Mouse (Mus musculus) lung, embryonic 15.5 days (tissue): ENCODE data around the gene Fars2. TPM values are rescaled to one million over a fixed set of nuclear protein-coding genes. Genes with fewer than 3 reads are reported as not detected.

Experiments
- ATAC-seq: fragments of 200-750 bp; cut with Nextera tagmentation; 2 replicates; pipeline ENCODE4 v1.8.0; 2017; ENCODE audit warnings: moderate number of reproducible peaks, borderline replicate concordance; ENCODE audit not compliant: low FRiP score, low TSS enrichment; ENCODE audit errors: extremely low read depth
- H3K27ac ChIP-seq: fragments of 300-500 bp; sonication (generic); 2 replicates; pipeline ENCODE4 v1.5.1; 2015; ENCODE audit warnings: moderate library complexity, mild to moderate bottlenecking, inconsistent platforms
- H3K27me3 ChIP-seq: fragments of 300-500 bp; sonication (generic); 2 replicates; pipeline ENCODE4 v1.6.1; 2015; ENCODE audit warnings: inconsistent platforms
- H3K36me3 ChIP-seq: fragments of 300-500 bp; sonication (generic); 2 replicates; pipeline ENCODE4 v1.6.1; 2015; ENCODE audit warnings: inconsistent platforms
- H3K4me1 ChIP-seq: fragments of 300-500 bp; sonication (generic); 2 replicates; pipeline ENCODE4 v1.6.1; 2015; ENCODE audit warnings: inconsistent platforms
- H3K4me2 ChIP-seq: fragments of 300-500 bp; sonication (generic); 2 replicates; pipeline ENCODE4 v1.6.1; 2015; ENCODE audit warnings: inconsistent platforms, mild to moderate bottlenecking, moderate library complexity
- H3K4me3 ChIP-seq: fragments of 300-500 bp; sonication (generic); 2 replicates; pipeline ENCODE4 v1.5.1; 2015; ENCODE audit warnings: mild to moderate bottlenecking, inconsistent platforms
- H3K9ac ChIP-seq: fragments of 300-500 bp; sonication (generic); 2 replicates; pipeline ENCODE4 v1.6.1; 2015; ENCODE audit warnings: inconsistent platforms
- H3K9me3 ChIP-seq: fragments of 300-500 bp; sonication (generic); 2 replicates; pipeline ENCODE4 v1.6.1; 2016; ENCODE audit warnings: inconsistent platforms
- WGBS: fragments of 180-500 bp; shearing (Covaris S2); methylation state at CpG from one replicate; pipeline ENCODE4 v1.1.7; 2015; 5-methylcytosine and 5-hydroxymethylcytosine counted together
- polyA plus RNA-seq: library from polyadenylated mRNA; unstranded; fragments of >200 nt; fragmentation: Nextera tagmentation; extraction: Ambion mirVana; gene quantifications from 2 replicates; pipeline ENCODE4 v1.2.1, GENCODE M21; 2015

Gene Fars2
- polyA plus RNA-seq, 1 experiment from 2014 or later: 37.3 TPM

DNA sequence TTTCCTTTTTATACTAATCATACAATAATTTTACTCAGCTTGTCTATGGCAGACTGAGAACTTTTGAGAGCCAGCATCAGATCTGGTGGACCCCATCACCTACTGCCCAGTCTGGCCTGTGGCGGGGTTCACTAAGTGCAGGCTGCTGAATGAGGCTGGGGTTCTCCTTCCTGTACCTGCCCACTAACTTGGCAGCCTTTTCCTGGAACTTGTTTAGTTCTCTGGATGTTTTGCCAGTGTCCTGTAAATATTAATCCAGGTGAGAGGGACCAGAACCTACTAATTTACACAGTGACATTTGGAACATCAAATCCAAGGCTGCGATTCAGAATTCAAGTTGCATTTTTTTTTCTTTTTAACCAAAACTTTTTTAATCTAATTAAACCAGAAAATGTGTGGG, 367.2 kb downstream of the Fars2 start:
- Histone ChIP-seq H3K9me3 (no peaks in the 10 kb centered on the region), H3K4me2 (no peak overlapping the region), H3K36me3 (no peaks in the 10 kb centered on the region), H3K9ac (no peak overlapping the region), H3K27ac (no peak overlapping the region), H3K4me1 (no peaks in the 10 kb centered on the region), H3K4me3 (no peak overlapping the region), H3K27me3 (no peaks in the 10 kb centered on the region)
- no peak for ATAC-seq
- WGBS: 95% methylated on average over 2 of the region's 2 CpGs

DNA sequence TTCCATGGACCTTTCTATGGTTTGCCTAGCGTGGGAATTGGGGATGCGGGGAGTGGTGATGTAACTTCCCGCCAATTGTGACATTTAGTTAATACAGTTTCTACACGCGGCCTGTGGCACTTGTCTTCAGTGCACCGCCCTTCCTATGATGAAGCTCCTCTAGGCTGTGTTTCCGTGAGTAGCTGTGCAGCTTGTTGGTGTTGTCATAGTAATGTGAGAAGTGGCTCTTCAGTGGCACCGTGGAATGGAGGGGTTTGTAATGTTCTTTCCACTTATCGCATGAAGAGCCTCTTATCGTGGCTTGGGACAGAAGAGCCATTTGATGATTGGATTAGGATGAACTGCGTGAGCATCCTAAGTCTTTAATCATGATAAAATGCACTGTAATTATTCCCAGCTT, 369.5 kb downstream of the Fars2 start:
- Histone ChIP-seq H3K4me1 (no peaks in the 10 kb centered on the region), H3K9ac (no peak overlapping the region), H3K9me3 (no peaks in the 10 kb centered on the region), H3K27ac (no peak overlapping the region), H3K36me3 (no peaks in the 10 kb centered on the region), H3K27me3 (no peaks in the 10 kb centered on the region), H3K4me2 (no peak overlapping the region), H3K4me3 (no peak overlapping the region)
- 76% methylated on average over 11 of the region's 11 CpGs for WGBS
- no peak for ATAC-seq

DNA sequence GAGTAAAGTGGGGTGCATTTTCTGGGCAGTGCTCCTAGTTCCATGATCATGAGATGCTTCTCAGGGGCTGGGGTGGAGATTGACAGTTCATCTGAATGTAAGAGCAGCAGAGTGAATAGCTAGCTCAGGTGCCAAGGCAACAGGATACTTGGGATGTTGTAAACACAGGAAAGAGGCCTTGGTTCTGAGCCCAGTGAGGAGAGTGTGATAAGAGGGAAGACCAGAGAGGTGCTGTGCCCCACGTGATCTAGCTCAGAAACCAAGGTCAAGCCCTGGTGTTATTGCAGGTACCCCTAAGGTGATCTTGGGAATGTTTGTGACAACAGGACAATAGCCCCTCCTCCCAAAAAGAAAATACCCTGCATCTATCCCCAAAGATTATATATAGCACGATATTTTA, 372.2 kb downstream of the Fars2 start:
- Histone ChIP-seq H3K4me3 (no peak overlapping the region), H3K4me2 (no peak overlapping the region), H3K9ac (no peak overlapping the region), H3K27ac (no peak overlapping the region), H3K9me3 (no peaks in the 10 kb centered on the region), H3K27me3 (no peaks in the 10 kb centered on the region), H3K4me1 (no peaks in the 10 kb centered on the region), H3K36me3 (no peaks in the 10 kb centered on the region)
- 48% methylated on average over 2 of the region's 2 CpGs for WGBS
- no peak for ATAC-seq

- H3K9ac ChIP-seq: no peak overlapping the region
- no peaks in the 10 kb centered on the region for H3K36me3 ChIP-seq
- H3K27me3 ChIP-seq: no peaks in the 10 kb centered on the region
- H3K27ac ChIP-seq: no peak overlapping the region
- 54% methylated on average over 7 of the region's 7 CpGs for WGBS
- no peak overlapping the region for H3K4me2 ChIP-seq
- no peak overlapping the region for H3K4me3 ChIP-seq
- ATAC-seq: no peak
- H3K9me3 ChIP-seq: no peaks in the 10 kb centered on the region
- no peaks in the 10 kb centered on the region for H3K4me1 ChIP-seq
These were observed 373.4 kb downstream of the Fars2 start for GRCm38 (mm10) chr13:36490612-36491011.

DNA sequence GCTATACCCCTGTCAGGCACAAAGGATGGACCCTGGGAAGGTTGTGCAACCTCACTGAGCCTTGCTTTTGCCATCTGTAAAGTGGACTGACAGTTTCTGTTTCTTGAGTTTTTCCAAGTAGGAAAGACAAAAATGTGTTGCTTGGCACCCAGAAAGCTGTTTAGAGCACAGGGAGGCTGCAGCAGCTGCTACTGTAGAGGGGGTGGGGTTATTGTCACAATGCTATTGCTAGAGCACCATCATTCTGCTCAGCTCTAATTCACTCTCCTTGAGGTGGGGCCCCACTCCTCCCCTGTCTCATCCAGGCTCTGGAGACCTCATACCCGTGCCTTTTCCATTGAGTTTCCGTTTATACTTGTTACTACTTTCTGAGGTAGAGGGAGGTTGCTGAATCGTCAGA, 375.2 kb downstream of the Fars2 start:
- H3K27me3 ChIP-seq: no peaks in the 10 kb centered on the region
- no peak overlapping the region for H3K4me3 ChIP-seq
- H3K27ac ChIP-seq: no peak overlapping the region
- no peak overlapping the region for H3K4me2 ChIP-seq
- no peaks in the 10 kb centered on the region for H3K36me3 ChIP-seq
- H3K9me3 ChIP-seq: no peaks in the 10 kb centered on the region
- 64% methylated on average over 3 of the region's 3 CpGs for WGBS
- no peaks in the 10 kb centered on the region for H3K4me1 ChIP-seq
- H3K9ac ChIP-seq: no peak overlapping the region
- no peak for ATAC-seq

DNA sequence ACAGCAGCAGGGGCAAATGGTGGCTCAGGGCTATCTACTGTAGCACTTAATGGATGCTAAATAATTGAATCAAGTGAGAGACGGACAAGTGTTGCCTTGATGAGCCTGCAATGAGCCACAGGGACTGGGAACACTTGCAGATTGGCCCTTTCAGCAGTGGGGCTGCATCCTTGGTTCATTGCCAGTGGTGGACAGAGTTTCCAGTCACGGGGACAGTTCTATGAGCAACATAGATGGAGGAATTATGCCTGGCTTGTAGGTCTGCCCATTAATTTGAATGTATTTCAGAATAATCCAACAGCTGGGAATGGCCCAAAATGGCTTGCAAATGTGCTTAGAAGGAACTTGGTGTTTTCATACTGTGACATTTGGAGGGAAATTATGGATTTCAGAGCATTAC, 376.1 kb downstream of the Fars2 start:
- no peak for ATAC-seq
- no peaks in the 10 kb centered on the region for H3K4me1 ChIP-seq

DNA sequence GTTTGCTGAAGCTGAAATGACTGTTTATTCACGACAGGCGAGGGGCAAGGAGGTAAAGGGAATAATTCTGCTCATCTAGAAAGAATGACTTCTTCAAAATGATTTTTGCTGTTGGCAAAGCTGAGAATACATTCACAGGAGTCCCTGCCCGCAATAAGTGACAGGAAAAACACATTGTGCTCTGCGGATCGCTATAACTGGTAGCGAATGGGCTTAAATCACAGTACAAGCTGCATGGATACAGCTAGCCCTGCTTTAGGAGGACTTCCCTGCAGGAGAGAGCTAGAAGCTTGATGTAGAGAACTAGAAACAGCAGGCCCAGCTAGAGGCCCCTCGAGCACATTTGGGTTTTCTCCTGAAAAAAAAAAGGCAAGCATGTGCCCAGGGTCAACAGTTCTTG, 376.6 kb downstream of the Fars2 start:
- WGBS: 77% methylated on average over 7 of the region's 7 CpGs
- no peaks in the 10 kb centered on the region for H3K27me3 ChIP-seq
- ATAC-seq: no peak
- no peak overlapping the region for H3K9ac ChIP-seq
- no peaks in the 10 kb centered on the region for H3K36me3 ChIP-seq
- 0 out of 2 replicates have a peak, but pooled peaks cover 3% of the 10 kb centered on the region for H3K9me3 ChIP-seq
- H3K4me1 ChIP-seq: no peaks in the 10 kb centered on the region
- no peak overlapping the region for H3K4me2 ChIP-seq
- no peak overlapping the region for H3K27ac ChIP-seq
- no peak overlapping the region for H3K4me3 ChIP-seq

More for the DNA sequence above, 376.1 kb downstream of the Fars2 start:
- no peaks in the 10 kb centered on the region for H3K27me3 ChIP-seq
- no peak overlapping the region for H3K4me2 ChIP-seq
- WGBS: 60% methylated on average over 2 of the region's 2 CpGs
- no peaks in the 10 kb centered on the region for H3K36me3 ChIP-seq
- no peak overlapping the region for H3K4me3 ChIP-seq
- 0 out of 2 replicates have a peak, but pooled peaks cover 3% of the 10 kb centered on the region for H3K9me3 ChIP-seq
- H3K27ac ChIP-seq: no peak overlapping the region
- no peak overlapping the region for H3K9ac ChIP-seq

DNA sequence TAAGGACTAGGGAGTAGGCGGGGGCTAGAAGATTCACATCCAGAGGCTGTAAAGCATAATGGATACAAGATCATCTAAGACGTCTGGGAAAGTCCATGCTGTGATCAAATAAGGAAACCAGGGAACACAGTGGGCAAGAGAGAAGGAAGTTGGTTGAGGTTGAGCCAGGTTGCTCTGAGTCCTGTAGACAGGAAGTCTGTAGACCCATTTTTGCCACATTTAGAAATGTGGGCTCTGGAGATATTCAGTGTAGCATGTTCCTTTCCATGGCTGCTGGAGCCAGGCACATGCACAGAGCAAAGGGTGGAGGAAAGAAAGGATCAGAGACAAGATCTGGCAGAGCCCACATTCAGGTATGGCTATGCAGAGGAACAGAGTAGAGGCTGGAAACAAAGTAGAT, 378.8 kb downstream of the Fars2 start:
- Histone ChIP-seq H3K9me3 (0 out of 2 replicates have a peak, but pooled peaks cover 3% of the 10 kb centered on the region), H3K4me2 (no peak overlapping the region), H3K27ac (no peak overlapping the region), H3K9ac (no peak overlapping the region), H3K4me1 (0 out of 2 replicates have a peak, but pooled peaks cover 5% of the 10 kb centered on the region), H3K4me3 (no peak overlapping the region), H3K36me3 (no peaks in the 10 kb centered on the region), H3K27me3 (no peaks in the 10 kb centered on the region)
- 86% methylated on average over 2 of the region's 2 CpGs for WGBS
- no peak for ATAC-seq

GRCm38 (mm10) chr13:36497346-36497745, 380.1 kb downstream of the Fars2 start:
- Histone ChIP-seq H3K4me2 (no peak overlapping the region), H3K36me3 (no peaks in the 10 kb centered on the region), H3K4me3 (no peak overlapping the region), H3K9me3 (0 out of 2 replicates have a peak, but pooled peaks cover 3% of the 10 kb centered on the region), H3K9ac (no peak overlapping the region), H3K27ac (peak overlapping the region; percentile 30; the same call in 1 of the 2 replicates), H3K4me1 (0 out of 2 replicates have a peak, but pooled peaks cover 5% of the 10 kb centered on the region), H3K27me3 (no peaks in the 10 kb centered on the region)
- 50% methylated on average over 4 of the region's 4 CpGs for WGBS
- peak; percentile 77; the same call in 1 of the 2 replicates for ATAC-seq

DNA sequence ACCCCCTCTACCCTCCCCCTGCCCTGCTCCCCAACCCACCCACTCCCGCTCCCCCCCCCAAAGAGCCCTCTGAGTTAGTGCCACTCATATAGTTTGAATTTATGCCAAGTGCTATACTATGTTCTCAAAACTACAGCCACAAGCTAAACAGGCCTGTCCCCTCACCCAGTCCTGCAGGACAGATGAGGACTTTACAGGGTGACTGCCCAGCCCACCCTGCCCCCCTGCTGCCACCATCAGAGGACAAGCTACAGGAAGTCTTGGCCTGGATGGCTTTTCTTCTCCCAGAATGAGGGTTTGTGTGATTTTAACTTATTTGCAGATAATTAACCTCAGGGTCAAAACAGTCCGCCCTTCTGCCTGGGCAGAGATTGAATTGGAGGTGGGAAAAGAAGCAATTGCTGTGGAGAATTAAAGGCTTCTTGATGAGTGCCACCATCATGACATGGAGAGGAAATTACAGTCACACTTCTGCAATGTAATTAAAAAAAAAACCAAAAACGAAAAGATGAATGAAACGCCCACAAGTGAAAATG, 383.2 kb downstream of the Fars2 start:
- Histone ChIP-seq H3K27ac (no peak overlapping the region), H3K36me3 (no peaks in the 10 kb centered on the region), H3K27me3 (no peaks in the 10 kb centered on the region), H3K4me2 (no peak overlapping the region), H3K4me3 (no peak overlapping the region), H3K9me3 (0 out of 2 replicates have a peak, but pooled peaks cover 3% of the 10 kb centered on the region), H3K9ac (no peak overlapping the region), H3K4me1 (0 out of 2 replicates have a peak, but pooled peaks cover 5% of the 10 kb centered on the region)
- ATAC-seq: no peak
- WGBS: 51% methylated on average over 4 of the region's 4 CpGs

DNA sequence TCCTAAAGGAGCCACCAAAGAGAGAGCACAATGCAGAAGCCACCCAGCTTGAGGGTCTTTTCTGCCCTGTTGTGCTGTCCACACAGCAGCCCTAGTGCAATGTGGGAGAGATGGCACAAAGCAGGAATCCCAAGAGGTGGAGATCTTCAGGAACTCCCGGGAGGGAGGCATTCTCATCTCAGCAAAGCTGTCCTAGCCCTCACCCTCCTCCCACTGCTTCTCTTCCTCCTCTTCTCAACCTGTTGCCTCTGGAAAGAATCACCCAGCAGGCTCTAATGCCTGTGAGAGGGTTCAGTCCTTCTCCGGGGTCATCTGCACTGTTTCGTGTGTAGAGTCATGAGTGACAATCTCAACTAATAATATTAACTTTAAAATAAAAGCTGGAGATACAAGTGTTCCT, 386.3 kb downstream of the Fars2 start:
- no peak for ATAC-seq
- Histone ChIP-seq H3K36me3 (no peaks in the 10 kb centered on the region), H3K27me3 (no peaks in the 10 kb centered on the region), H3K4me3 (no peak overlapping the region), H3K27ac (no peak overlapping the region), H3K4me1 (0 out of 2 replicates have a peak, but pooled peaks cover 5% of the 10 kb centered on the region), H3K9ac (no peak overlapping the region), H3K9me3 (no peaks in the 10 kb centered on the region), H3K4me2 (no peak overlapping the region)
- 74% methylated on average over 3 of the region's 3 CpGs for WGBS

GRCm38 (mm10) chr13:36503991-36504390, 386.8 kb downstream of the Fars2 start:
- no peaks in the 10 kb centered on the region for H3K27me3 ChIP-seq
- H3K9ac ChIP-seq: no peak overlapping the region
- 0 out of 2 replicates have a peak, but pooled peaks cover 5% of the 10 kb centered on the region for H3K4me1 ChIP-seq
- no peak for ATAC-seq
- WGBS: 78% methylated on average over 7 of the region's 7 CpGs
- H3K27ac ChIP-seq: no peak overlapping the region
- no peaks in the 10 kb centered on the region for H3K36me3 ChIP-seq
- no peak overlapping the region for H3K4me2 ChIP-seq
- H3K9me3 ChIP-seq: no peaks in the 10 kb centered on the region
- H3K4me3 ChIP-seq: no peak overlapping the region

DNA sequence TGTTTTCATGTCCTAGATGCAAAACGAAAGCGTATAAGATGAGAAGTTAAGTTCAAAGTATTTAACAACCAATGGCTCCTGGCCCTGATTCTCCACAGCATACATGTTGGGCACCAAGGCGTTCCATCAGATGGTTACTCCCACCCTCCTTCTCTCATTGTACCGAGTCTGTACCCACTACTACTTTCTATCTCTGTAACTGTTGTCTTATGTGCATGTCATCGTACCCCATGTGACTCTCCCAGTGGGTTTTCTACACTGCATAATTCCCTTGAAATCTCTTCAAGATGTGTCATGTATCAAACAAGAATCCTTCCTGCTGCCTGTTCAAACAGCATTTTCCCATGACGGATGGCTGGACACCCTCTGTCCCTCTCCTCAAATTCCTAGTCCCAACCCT, 388.5 kb downstream of the Fars2 start:
- Histone ChIP-seq H3K27me3 (no peaks in the 10 kb centered on the region), H3K9me3 (no peaks in the 10 kb centered on the region), H3K4me2 (no peak overlapping the region), H3K36me3 (no peaks in the 10 kb centered on the region), H3K9ac (no peak overlapping the region), H3K4me1 (0 out of 2 replicates have a peak, but pooled peaks cover under 1% of the 10 kb centered on the region), H3K27ac (no peak overlapping the region), H3K4me3 (no peak overlapping the region)
- WGBS: 86% methylated on average over 6 of the region's 6 CpGs
- no peak for ATAC-seq
